Mouse (Mus musculus) frontal cortex, adult 2 months (tissue): Measurements from ENCODE around the gene Maml2. TPM values are rescaled to one million over a fixed set of nuclear protein-coding genes. Genes with fewer than 3 reads are reported as not detected.

Experiments used
- DNase-seq, 2 experiments: peaks; one replicate each; pipeline ENCODE4 v3.0.0; 2022; ENCODE audit warnings: low spot score in 1 of 2; ENCODE audit errors: extremely low spot score in 1 of 2
- polyA plus RNA-seq: library from polyadenylated mRNA; depleted of rRNA; stranded (reverse); fragments of >200 nt; gene quantifications from 2 replicates; pipeline ENCODE4 v1.2.3, GENCODE M21; 2012

The Maml2 gene
- polyA plus RNA-seq, 1 experiment: 8.5 TPM

DNA sequence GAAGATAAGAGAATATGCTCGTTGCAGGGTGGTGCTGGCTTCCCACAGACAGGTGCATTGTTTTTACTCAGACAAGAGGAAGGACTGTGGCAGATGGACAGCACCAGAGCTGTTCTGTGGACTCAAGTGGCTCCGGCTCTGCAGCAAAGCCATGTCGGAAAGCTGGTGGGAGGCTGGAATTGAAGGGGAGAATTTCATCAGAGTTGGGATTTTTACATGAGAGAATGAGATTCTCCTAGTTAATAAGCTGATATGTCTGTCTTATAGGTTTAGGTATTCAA is 301.5 kb downstream of the Maml2 start:
- DNase-seq: no peak

DNA sequence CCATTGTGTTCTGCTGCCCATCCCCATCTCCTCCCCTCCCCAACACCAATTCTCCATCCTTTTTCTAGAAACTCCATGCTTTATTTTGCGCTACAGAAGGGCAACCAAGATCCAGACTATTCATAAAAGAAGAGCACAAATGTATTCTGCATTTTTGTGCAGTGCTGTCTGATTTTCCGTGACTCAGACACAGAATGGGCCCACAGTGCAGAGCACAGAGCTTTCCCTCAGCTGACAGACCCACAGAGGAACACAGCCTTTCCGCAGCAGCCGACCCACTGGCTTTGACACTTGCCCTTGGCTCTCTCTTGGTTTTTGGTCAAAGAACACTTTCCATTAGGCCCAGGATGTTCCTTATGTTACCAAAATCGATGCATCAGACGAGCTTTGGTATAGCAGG is 302.0 kb downstream of the Maml2 start:
- DNase-seq: no peak

DNA sequence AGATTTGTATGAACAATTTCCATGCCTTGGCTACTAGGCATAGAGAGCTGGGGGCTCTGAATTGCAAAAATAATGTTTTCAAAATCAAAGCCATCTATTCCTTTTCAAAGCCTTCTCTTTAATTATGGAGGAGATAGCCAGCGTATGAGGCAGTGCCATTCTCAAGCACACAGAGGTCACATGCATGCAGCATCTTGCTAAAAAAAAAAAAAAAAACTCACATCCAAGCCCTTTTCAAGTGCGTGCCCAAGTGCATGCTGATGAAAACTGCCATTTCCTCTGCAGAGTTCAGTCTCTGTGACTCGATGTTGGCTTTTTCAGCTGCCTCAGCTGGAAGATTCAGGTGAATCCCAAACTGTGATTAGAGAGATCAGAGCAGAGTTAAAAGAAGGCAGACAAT is 304.0 kb downstream of the Maml2 start:
- DNase-seq: no peak

DNA sequence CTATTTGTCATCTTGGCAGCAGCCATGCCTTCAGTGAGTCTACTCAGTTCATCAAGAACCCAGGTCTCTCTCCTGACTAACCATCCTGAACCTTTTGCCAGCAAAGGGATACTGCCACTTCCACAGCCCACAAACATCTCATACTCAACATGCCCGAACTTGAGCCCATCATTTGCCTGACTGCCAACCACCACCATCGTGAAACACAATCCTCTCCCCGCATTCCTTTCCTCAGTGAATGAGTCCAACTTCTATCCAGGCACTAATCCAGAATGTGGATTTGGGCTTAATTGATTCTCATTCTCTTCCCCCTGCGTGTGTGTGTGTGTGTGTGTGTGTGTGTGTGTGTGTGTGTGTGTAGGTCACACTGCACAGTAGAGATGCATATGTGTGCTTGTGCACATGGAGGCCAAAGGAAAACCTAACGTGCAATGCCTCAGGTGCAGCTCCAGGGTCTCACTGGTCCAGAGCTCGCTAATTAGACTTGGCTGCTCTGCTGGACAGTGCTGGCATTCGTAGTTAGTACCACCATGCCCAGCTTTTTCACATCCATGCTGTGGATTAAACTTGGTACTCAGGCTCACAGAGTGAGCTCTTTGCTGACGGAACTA is 305.9 kb downstream of the Maml2 start:
- no peak for DNase-seq

DNA sequence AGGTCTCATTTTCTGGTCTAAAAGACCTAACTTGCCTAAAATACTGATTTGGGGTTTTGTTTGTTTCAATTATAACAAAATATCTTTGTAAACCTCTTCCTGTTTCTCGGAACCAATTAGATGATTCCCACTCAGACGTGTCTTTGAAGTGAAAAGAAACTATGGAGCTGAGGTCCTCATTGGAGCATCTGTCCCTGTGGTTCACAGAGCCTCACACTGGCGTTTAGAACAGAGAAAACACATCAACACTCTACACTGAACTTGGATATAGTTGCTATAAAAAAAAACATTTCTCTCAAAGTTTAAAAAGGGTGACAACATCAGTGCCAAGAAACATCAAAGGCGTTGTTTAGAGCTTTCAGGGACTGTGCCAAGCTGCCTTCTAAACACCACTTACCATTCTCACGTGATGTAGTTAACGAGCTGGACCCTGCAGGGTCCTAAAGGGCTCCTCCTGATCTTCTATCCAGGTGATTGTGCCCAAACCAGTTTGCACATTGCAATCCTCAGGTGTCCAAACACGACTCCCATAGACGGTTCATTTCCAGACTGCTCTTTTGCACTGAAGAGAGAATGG is 309.9 kb downstream of the Maml2 start:
- no peak for DNase-seq

DNA sequence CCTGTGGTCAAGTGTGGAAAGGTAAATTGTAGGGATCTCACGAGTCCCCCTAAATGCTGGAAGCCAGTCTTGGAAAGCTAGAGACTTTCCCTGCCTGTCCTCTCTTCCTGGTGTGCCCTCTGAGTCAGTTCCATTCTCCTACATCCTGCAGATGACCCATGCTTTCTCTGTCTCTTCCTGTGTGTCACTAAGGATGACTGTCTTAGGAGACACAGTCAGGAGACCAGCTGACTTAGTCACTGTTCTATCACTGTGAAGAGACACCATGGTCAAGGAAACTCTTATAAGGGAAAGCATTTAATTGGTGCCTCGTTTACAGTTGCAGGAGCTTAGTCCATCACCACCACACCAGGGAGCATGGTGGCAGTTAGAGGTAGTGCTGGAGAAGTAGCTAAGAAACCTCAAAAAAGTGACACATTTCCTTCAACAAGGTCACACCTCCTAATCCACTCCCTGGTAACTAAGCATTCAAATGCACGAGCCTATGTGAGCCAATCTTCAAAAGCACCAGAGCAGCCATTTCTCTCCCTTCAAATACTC is 310.8 kb downstream of the Maml2 start:
- DNase-seq: no peak

DNA sequence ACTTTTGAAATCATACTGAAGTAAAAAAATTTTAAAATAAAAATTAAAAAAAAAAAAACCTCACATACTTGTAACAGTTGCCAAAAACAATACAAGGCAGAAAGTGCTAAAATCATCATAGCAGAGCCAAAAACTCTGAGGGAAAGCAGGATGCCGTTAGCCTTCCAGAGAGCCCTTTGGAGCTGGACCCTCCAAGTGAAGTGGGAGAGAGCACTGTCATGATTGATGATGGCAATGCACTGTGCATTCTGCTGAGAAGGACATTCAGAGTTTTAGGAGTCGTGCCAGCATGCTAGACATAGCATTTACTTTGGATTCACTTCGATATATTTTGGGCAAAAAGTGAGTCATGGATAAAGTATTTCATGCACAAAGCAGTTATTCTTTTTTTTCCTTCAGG is 313.8 kb downstream of the Maml2 start:
- peak in 1 of 2 experiments; percentile 36 for DNase-seq

DNA sequence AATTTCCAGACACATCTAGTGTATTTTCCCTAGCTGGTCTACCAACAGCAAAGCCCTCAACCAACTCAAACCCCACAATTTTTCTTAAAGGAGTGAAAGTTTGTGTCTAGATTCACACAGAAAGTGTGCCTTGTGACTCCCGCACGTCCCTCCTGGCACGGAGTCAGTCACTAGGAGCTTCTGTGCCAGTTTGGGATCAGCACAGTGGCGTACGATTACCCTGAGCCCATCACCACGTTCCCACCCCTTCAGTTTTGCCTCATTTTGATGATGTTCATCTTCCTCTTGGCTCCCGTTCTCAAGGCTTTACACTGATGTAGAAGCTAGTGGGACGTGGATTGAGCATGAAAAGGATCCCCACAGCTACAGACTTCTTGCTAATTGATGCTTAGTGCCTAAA is 314.6 kb downstream of the Maml2 start:
- DNase-seq: no peak

DNA sequence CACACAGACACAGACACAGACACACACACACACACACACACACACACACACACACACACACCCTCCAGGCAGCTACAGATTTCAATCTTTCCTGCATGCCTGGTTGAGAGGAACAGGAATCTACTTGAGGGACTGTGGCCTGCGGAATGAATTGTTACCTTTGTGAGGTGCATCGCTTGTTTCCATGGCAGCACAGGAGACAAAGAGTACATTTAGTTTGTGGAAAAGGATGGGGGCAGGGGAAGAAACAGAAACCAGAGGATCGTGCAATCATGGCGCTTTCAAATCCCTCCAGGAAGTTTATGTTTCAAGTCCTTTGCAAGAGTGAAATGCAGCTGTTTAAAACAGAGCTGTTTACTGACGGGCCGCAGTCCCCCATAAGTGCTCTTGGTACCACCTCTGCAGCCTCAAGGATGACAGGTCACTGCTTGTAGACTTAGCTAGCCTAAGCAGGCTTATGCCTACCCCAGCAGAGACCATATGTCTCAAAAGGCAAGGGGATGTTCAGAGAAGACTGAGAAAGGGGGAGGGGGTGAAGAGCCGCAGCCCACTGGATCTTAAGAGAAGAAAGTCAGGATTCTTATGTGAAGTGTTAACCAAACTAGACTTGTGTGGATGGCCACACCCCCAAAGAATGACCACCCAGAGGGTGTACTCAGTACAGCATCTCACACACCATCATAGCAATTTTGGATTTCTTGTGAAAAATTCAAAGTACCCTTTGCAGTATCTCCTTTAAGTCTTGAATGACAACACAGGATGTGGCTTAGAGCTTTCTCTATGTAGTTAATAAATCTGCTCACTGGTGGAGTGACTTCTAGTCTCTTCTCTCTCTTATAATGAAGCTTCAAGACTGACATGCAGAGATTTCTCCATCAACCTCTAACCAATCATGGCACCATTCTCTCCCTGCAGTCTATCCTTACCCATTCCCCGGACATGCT is 315.8 kb downstream of the Maml2 start:
- no peak for DNase-seq

DNA sequence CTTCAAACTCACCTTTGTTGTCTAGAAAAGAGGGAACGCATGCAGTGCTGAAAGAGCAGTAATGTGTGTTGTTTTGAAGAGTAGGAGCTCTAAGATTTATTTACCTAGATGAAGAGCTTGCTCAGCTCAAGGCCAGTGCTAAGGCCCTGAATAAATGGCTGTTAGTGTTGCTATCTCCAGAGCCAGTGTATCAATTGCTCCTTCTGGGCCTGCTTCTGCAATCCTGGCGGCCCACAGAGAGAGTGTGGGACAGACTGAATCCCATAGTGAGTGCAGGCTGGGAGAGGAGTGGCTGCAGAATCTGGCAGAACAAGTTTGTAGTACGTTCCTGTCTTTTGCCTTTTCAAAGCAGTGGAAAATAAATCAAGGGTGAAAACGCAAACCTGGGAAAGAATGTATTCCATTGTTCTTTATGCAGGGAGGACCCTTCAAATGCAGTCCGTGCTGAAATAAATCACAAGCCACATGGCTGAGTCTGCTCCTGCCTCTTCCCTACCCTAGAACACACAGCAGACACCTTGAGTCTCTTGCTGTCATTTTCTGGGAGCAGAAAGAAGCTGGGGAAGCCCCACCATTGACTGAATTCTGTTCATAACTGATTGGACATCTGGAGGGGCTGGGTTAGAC is 318.7 kb downstream of the Maml2 start:
- no peak for DNase-seq

DNA sequence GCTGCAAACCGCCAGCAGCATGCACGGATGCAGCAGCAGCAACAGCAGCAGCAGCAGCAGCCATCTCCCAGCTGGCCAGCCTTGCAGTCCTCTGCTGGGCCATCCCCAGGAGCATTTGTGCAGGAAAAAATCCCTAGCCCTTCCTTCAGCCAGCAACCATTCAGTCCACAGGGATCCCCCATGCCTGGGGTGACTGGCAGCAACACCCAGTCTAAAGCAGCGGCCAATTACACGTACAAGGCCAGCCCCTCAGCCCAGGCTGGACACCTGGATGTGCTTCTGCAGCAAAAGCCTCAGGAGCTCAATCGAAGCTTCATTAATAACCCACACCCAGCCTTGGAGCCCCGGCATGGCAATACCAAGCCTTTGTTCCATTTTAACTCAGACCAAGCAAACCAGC is 323.0 kb downstream of the Maml2 start:
- DNase-seq: no peak

DNA sequence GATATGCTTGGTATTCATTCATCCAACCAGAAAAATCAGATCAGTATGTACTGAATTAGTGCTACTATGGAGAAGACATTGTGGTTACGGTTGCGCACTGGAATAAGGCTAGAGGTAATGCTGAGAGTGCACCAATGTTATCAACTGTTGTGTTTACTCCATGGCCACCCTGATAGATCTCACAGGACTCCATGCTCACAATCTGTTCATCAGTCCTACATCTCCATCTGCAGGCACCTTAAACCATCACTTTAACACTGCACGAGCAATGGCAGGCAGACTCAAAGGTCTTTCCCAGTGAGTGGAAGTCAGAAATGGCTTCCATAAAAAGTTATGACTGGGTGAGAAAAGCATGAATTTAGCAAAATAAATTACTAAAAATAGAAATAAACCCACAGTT is 324.2 kb downstream of the Maml2 start:
- no peak for DNase-seq

DNA sequence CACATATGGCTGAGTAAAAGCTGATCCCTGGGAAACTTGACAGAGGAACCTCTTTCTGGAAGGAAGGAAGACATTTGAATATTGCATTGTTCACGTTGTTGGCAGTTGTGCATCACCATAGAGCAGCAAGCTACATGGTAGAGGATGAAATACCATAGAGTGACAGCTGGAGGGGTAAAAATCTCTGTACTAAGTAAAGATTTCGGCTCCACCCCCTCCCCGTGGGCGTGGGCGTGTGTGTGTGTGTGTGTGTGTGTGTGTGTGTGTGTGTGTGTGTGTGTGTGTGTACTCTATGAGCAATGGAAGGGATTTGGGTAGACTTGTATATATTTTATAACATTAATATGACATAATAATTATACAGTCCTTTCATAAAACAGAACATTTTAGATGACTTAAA is 324.7 kb downstream of the Maml2 start:
- no peak for DNase-seq

DNA sequence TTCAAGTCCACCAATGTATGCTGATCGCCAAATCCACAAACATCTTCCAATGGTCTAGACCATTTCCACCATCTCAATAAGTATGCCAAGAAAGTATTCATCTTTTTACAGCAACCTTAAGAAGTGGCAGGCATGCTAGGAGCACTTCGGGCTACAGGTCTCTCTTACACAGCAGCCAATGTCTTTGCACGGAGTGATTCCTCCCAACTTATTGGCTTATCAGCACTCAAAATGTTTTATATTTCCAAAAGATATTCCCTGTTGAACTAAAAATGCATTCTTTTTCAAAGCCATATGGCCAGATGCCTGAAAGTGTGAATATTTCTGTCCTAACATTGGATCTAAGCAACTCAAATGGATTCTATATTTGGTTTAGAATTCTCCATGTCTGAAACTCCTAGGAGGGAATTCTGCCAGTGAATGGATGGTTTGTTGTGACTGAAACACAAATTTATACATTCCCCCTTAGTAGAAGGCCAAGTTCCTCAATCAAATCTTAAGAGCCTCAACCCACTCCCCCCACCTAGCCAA is 326.2 kb downstream of the Maml2 start:
- DNase-seq: peak in 1 of 2 experiments; percentile 41

DNA sequence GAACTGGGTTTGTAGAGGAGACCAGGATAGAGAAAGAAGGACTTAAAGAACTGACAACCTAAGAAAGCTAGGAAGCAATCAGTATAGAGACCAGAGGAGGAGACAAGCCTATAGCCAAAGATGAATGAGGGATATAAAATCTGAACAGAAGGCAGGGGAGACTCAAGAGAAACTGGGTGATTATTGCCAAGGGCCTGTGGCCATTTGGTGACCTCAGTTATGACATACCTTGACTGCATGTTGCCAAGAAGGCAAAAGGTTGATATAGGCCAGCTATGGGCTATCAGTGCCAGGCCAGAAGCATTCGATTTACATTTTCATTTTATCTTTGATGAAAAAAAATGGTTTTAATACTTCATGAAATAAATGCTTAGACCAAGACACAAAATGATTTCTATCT is 327.0 kb downstream of the Maml2 start:
- no peak for DNase-seq

DNA sequence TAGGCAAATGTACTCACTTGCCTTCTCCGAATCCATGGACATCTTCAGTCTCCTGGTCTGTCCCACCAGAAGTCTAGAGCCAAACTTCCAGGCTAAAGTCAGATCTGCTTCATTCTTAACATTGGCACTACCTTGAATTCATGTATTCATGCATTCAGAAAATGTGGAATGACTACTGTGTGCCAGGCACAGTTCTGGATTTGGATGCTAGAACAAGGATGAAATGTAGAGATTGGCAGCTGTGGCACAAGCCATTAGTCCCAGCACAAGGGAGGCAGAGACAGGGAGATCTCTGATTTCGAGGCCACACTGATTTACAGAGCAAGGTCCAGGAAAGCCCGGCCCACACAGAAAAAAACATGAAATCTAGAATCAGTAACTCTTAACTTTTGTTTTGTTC is 327.5 kb downstream of the Maml2 start:
- DNase-seq: no peak

DNA sequence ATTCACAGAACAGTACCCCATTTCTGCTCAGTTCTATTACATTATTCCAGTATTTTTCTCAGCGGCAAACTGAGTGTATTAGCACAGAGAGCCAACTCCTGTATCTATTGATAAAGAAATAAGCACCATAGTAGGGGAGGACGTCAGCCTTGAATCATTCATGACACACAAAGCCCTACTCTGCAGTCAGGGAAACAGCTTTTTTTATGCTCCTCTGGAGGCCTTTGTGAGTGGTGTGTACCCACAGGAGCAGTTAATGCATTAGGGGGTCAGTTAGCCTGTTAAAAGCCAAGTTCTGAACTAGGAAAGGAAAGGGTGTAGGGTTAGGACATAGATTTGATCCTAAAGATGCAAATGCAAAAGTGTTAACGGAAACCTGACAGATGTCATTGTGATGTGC is 328.7 kb downstream of the Maml2 start:
- no peak for DNase-seq

DNA sequence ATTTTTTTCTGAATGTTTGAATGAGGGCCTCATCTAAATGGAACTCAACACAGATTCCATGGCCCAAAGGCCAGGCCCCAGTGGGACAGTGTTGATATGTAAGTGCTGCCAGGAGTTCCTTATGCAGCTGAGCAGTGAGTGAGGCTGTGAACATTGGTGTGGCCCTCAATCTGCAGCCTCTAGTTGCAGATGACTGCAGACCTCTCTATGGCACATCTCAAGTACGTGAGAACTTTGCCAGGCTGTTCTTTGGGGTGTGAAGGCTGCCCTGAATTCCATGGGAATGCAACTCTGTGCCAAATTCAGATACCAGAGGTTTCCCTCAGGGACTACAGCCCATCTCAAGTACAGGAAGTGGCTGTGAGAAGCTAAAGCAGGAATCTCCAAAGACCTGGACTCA is 335.6 kb downstream of the Maml2 start:
- DNase-seq: no peak

DNA sequence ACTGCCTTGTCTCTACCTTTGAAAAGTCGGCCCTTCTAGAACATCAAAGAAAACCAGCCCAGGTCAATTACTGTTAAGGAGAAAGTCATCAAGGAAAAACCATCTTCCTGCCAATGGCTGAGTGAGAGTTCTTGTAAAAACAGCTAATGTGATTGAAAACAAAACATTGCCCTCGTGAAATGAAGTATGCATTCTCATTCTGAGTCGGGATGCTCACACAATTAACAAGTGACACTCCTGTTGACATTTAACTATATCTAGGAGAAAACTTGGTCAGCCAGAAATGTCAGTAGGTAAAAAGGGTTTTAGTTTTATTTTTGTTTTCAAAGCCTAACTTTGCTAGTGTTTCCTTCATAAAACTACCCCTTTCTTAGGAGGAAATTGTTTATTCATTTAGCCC is 341.9 kb downstream of the Maml2 start:
- no peak for DNase-seq

DNA sequence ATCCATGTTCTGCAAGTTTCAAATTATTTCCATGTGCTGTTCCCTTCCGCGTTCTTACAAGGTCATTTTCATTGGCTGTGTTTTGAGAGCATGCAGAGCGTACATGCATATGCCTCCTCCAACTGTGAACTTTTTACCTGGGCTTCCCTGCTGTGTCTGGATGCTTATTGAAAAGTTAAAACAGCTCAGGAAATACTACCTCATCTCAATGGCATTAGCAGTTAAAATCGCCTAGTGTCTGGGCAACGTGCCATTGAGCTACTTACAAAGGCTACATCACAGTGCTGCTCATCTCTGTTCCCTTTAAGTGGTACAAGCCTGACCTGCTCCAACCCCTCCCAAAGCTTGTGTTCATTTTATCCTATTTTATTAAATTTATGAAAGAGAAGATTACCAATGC is 347.4 kb downstream of the Maml2 start:
- no peak for DNase-seq

DNA sequence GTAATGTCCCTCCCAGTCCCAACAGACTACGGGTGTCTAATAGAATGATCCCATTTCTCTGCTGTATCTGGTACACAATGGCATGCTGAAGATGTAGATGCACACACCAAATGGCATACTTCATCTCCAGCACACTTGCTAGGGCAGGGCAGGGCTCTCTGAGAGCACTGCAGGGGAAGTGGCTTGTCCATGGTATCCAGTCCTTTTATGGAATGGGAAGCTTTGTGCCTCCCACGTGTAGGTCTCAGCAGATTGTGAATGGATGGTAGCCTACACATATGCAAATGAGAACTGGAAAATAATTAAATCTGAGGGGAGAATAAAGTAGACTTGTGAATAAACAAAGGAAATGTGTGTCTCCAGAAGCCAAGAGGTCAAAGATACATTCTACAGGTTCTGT is 353.3 kb downstream of the Maml2 start:
- DNase-seq: no peak
